Mouse (Mus musculus): ENCODE data around the gene Muc20. TPM values are rescaled to one million over a fixed set of nuclear protein-coding genes. Genes with fewer than 3 reads are reported as not detected.

The Muc20 gene
- polyA plus RNA-seq, 1 experiment, result not detected

GRCm38 (mm10) chr16:32745852-32746251, 51.4 kb downstream of the Muc20 start:
- WGBS, result 46% methylated on average over 6 of the region's 6 CpGs
- TF ChIP-seq POLR2A (IDR thresholded peaks at IDR 0.05; ENCODE audit: borderline replicate concordance, control insufficient read depth, low read depth, low read length) (no peak), CTCF (IDR thresholded peaks at IDR 0.05; ENCODE audit: control insufficient read depth, insufficient read depth, low read length) (no peak)
- Histone ChIP-seq H3K27ac (ENCODE audit: control insufficient read depth, insufficient read depth, low read depth, low read length, poor library complexity) (no peak overlapping the region), H3K4me3 (replicated peaks; ENCODE audit: control insufficient read depth, low read depth, low read length) (no peak overlapping the region), H3K4me1 (ENCODE audit: control insufficient read depth, insufficient read depth, low read length) (no peaks in the 10 kb centered on the region)

GRCm38 (mm10) chr16:32742712-32743111, 54.5 kb downstream of the Muc20 start:
- 46% methylated on average over 2 of the region's 2 CpGs for WGBS
- no peaks in the 10 kb centered on the region for H3K4me1 ChIP-seq (ENCODE audit: control insufficient read depth, insufficient read depth, low read length)
- H3K27ac ChIP-seq (ENCODE audit: control insufficient read depth, insufficient read depth, low read depth, low read length, poor library complexity), result no peak overlapping the region
- TF ChIP-seq POLR2A (IDR thresholded peaks at IDR 0.05; ENCODE audit: borderline replicate concordance, control insufficient read depth, low read depth, low read length), result no peak
- no peak for TF ChIP-seq CTCF (IDR thresholded peaks at IDR 0.05; ENCODE audit: control insufficient read depth, insufficient read depth, low read length)
- no peak overlapping the region for H3K4me3 ChIP-seq (replicated peaks; ENCODE audit: control insufficient read depth, low read depth, low read length)

GRCm38 (mm10) chr16:32741366-32741765, 55.9 kb downstream of the Muc20 start:
- no peak overlapping the region for H3K27ac ChIP-seq (ENCODE audit: control insufficient read depth, insufficient read depth, low read depth, low read length, poor library complexity)
- TF ChIP-seq CTCF (IDR thresholded peaks at IDR 0.05; ENCODE audit: control insufficient read depth, insufficient read depth, low read length), result no peak
- no peak for TF ChIP-seq POLR2A (IDR thresholded peaks at IDR 0.05; ENCODE audit: borderline replicate concordance, control insufficient read depth, low read depth, low read length)
- no peaks in the 10 kb centered on the region for H3K4me1 ChIP-seq (ENCODE audit: control insufficient read depth, insufficient read depth, low read length)
- WGBS, result 82% methylated on average over 9 of the region's 9 CpGs
- no peak overlapping the region for H3K4me3 ChIP-seq (replicated peaks; ENCODE audit: control insufficient read depth, low read depth, low read length)

- no peak for TF ChIP-seq CTCF (IDR thresholded peaks at IDR 0.05; ENCODE audit: control insufficient read depth, insufficient read depth, low read length)
- no peak for TF ChIP-seq POLR2A (IDR thresholded peaks at IDR 0.05; ENCODE audit: borderline replicate concordance, control insufficient read depth, low read depth, low read length)
- H3K4me3 ChIP-seq (replicated peaks; ENCODE audit: control insufficient read depth, low read depth, low read length), result no peak overlapping the region
- H3K27ac ChIP-seq (ENCODE audit: control insufficient read depth, insufficient read depth, low read depth, low read length, poor library complexity), result no peak overlapping the region
- 79% methylated on average over 8 of the region's 8 CpGs for WGBS
- H3K4me1 ChIP-seq (ENCODE audit: control insufficient read depth, insufficient read depth, low read length), result no peaks in the 10 kb centered on the region
These were observed 57.1 kb downstream of the Muc20 start for GRCm38 (mm10) chr16:32740003-32740663.

- no peak for TF ChIP-seq POLR2A (IDR thresholded peaks at IDR 0.05; ENCODE audit: borderline replicate concordance, control insufficient read depth, low read depth, low read length)
- no peak overlapping the region for H3K27ac ChIP-seq (ENCODE audit: control insufficient read depth, insufficient read depth, low read depth, low read length, poor library complexity)
- H3K4me3 ChIP-seq (replicated peaks; ENCODE audit: control insufficient read depth, low read depth, low read length), result no peak overlapping the region
- 60% methylated on average over 3 of the region's 3 CpGs for WGBS
- no peaks in the 10 kb centered on the region; the same call in 1 of the 2 replicates for H3K4me1 ChIP-seq (ENCODE audit: control insufficient read depth, insufficient read depth, low read length)
These were observed 61.2 kb downstream of the Muc20 start for GRCm38 (mm10) chr16:32736022-32736421.

- no peak for TF ChIP-seq POLR2A (IDR thresholded peaks at IDR 0.05; ENCODE audit: borderline replicate concordance, control insufficient read depth, low read depth, low read length)
- TF ChIP-seq CTCF (IDR thresholded peaks at IDR 0.05; ENCODE audit: control insufficient read depth, insufficient read depth, low read length), result no peak
- H3K4me1 ChIP-seq (ENCODE audit: control insufficient read depth, insufficient read depth, low read length), result no peaks in the 10 kb centered on the region; the same call in 1 of the 2 replicates
- WGBS, result 82% methylated on average over 2 of the region's 2 CpGs
- no peak within 1 kb of the TSS for H3K27ac ChIP-seq (ENCODE audit: control insufficient read depth, insufficient read depth, low read depth, low read length, poor library complexity)
- no peak within 1 kb of the TSS for H3K4me3 ChIP-seq (replicated peaks; ENCODE audit: control insufficient read depth, low read depth, low read length)
These were observed 61.6 kb downstream of the Muc20 start, which contains the start of gene Muc4 for GRCm38 (mm10) chr16:32735586-32735985. TSS of gene Muc4 (plus strand) at chr16:32735886.

- H3K4me3 ChIP-seq (replicated peaks; ENCODE audit: control insufficient read depth, low read depth, low read length), result no peak overlapping the region
- TF ChIP-seq POLR2A (IDR thresholded peaks at IDR 0.05; ENCODE audit: borderline replicate concordance, control insufficient read depth, low read depth, low read length) (no peak), CTCF (IDR thresholded peaks at IDR 0.05; ENCODE audit: control insufficient read depth, insufficient read depth, low read length) (no peak)
- WGBS, result 77% methylated on average over 3 of the region's 3 CpGs
- H3K27ac ChIP-seq (ENCODE audit: control insufficient read depth, insufficient read depth, low read depth, low read length, poor library complexity), result no peak overlapping the region
- H3K4me1 ChIP-seq (ENCODE audit: control insufficient read depth, insufficient read depth, low read length), result no peaks in the 10 kb centered on the region; the same call in 1 of the 2 replicates
These were observed 64.0 kb downstream of the Muc20 start for GRCm38 (mm10) chr16:32733213-32733612.

- Histone ChIP-seq H3K27ac (ENCODE audit: control insufficient read depth, insufficient read depth, low read depth, low read length, poor library complexity) (no peak overlapping the region), H3K4me1 (ENCODE audit: control insufficient read depth, insufficient read depth, low read length) (no peaks in the 10 kb centered on the region; the same call in 1 of the 2 replicates), H3K4me3 (replicated peaks; ENCODE audit: control insufficient read depth, low read depth, low read length) (no peak overlapping the region)
- WGBS, result 90% methylated on average over 1 of the region's 1 CpGs
- TF ChIP-seq CTCF (IDR thresholded peaks at IDR 0.05; ENCODE audit: control insufficient read depth, insufficient read depth, low read length) (no peak), POLR2A (IDR thresholded peaks at IDR 0.05; ENCODE audit: borderline replicate concordance, control insufficient read depth, low read depth, low read length) (no peak)
These were observed 68.5 kb downstream of the Muc20 start for GRCm38 (mm10) chr16:32728730-32729129.

- TF ChIP-seq CTCF (IDR thresholded peaks at IDR 0.05; ENCODE audit: control insufficient read depth, insufficient read depth, low read length) (no peak), POLR2A (IDR thresholded peaks at IDR 0.05; ENCODE audit: borderline replicate concordance, control insufficient read depth, low read depth, low read length) (no peak)
- no peak overlapping the region for H3K4me3 ChIP-seq (replicated peaks; ENCODE audit: control insufficient read depth, low read depth, low read length)
- no peak overlapping the region for H3K27ac ChIP-seq (ENCODE audit: control insufficient read depth, insufficient read depth, low read depth, low read length, poor library complexity)
- H3K4me1 ChIP-seq (ENCODE audit: control insufficient read depth, insufficient read depth, low read length), result no peaks in the 10 kb centered on the region; the same call in 1 of the 2 replicates
These were observed 69.0 kb downstream of the Muc20 start for GRCm38 (mm10) chr16:32728240-32728639.

Other genes with a start within 250 kb of the Muc20 start
- 210 and 334 TPM in 2 replicates for gene Tfrc, start 188.5 kb downstream of the Muc20 start, polyA plus RNA-seq (2011; ENCODE audit: insufficient read depth, insufficient read length, low replicate concordance, missing spikeins)
- 70.2 and 105 TPM in 2 replicates for gene Tnk2, start 153.6 kb downstream of the Muc20 start, polyA plus RNA-seq (2011; ENCODE audit: insufficient read depth, insufficient read length, low replicate concordance, missing spikeins)
- not detected in 2 replicates for gene Muc4, start 61.5 kb downstream of the Muc20 start, polyA plus RNA-seq (2011; ENCODE audit: insufficient read depth, insufficient read length, low replicate concordance, missing spikeins)
- gene Smbd1, start 13.0 kb upstream of the Muc20 start, polyA plus RNA-seq (2011; ENCODE audit: insufficient read depth, insufficient read length, low replicate concordance, missing spikeins), result not detected in 2 replicates
- gene Fyttd1, start 80.1 kb upstream of the Muc20 start, polyA plus RNA-seq (2011; ENCODE audit: insufficient read depth, insufficient read length, low replicate concordance, missing spikeins), result 7.2 and 12.0 TPM in 2 replicates
- 12.8 and 25.8 TPM in 2 replicates for gene Rubcn, start 80.3 kb upstream of the Muc20 start, polyA plus RNA-seq (2011; ENCODE audit: insufficient read depth, insufficient read length, low replicate concordance, missing spikeins)
- 6.2 and 13.0 TPM in 2 replicates for gene Lrch3, start 116.7 kb upstream of the Muc20 start, polyA plus RNA-seq (2011; ENCODE audit: insufficient read depth, insufficient read length, low replicate concordance, missing spikeins)

Measured in bone marrow, adult 2 months (tissue).